Mouse (Mus musculus): ENCODE data around the gene Rtn1. TPM values are rescaled to one million over a fixed set of nuclear protein-coding genes. Genes with fewer than 3 reads are reported as not detected.
A peak's percentile ranks its signal among the peaks of the same experiment; 100 is the strongest.

The Rtn1 gene
- total RNA-seq, 2 experiments from 2014 or later = 1.0 to 1.1 TPM

- DNase-seq = no peak
- intact Hi-C loops (cut with DNase I) = no loop called here
Observed at GRCm38 (mm10) chr12:72287332-72288004, 121.4 kb downstream of the Rtn1 start.

GRCm38 (mm10) chr12:72285366-72286345 lies 123.2 kb downstream of the Rtn1 start:
- intact Hi-C loops (cut with DNase I) = no loop called here
- peak; percentile 8 to 18 for DNase-seq

- intact Hi-C loops (cut with DNase I) = no loop called here
- DNase-seq = no peak
Observed at GRCm38 (mm10) chr12:72284576-72284975, 124.3 kb downstream of the Rtn1 start.

GRCm38 (mm10) chr12:72279129-72279875 lies 129.6 kb downstream of the Rtn1 start:
- intact Hi-C loops (cut with DNase I) = no loop called here
- DNase-seq = no peak

GRCm38 (mm10) chr12:72273721-72274414 lies 135.0 kb downstream of the Rtn1 start:
- DNase-seq = peak; percentile 13 to 52
- intact Hi-C loops (cut with DNase I) = no loop called here

GRCm38 (mm10) chr12:72267614-72268013 lies 141.2 kb downstream of the Rtn1 start:
- intact Hi-C loops (cut with DNase I) = no loop called here
- no peak for DNase-seq

GRCm38 (mm10) chr12:72265261-72266228 lies 143.3 kb downstream of the Rtn1 start:
- no peak for DNase-seq
- intact Hi-C loops (cut with DNase I) = no loop called here

GRCm38 (mm10) chr12:72263213-72264103 lies 145.4 kb downstream of the Rtn1 start:
- intact Hi-C loops (cut with DNase I) = no loop called here
- DNase-seq = no peak

- DNase-seq = no peak
- intact Hi-C loops (cut with DNase I) = no loop called here
Observed at GRCm38 (mm10) chr12:72257000-72257399, 151.9 kb downstream of the Rtn1 start.

GRCm38 (mm10) chr12:72253040-72253439 lies 155.8 kb downstream of the Rtn1 start:
- no peak for DNase-seq
- intact Hi-C loops (cut with DNase I) = no loop called here

GRCm38 (mm10) chr12:72251890-72252445 lies 156.9 kb downstream of the Rtn1 start:
- no peak for DNase-seq
- intact Hi-C loops (cut with DNase I) = no loop called here

GRCm38 (mm10) chr12:72244951-72245350 lies 163.9 kb downstream of the Rtn1 start:
- DNase-seq = no peak
- intact Hi-C loops (cut with DNase I) = no loop called here

GRCm38 (mm10) chr12:72242807-72243206 lies 166.0 kb downstream of the Rtn1 start:
- no peak for DNase-seq
- intact Hi-C loops (cut with DNase I) = no loop called here

- DNase-seq = no peak
- intact Hi-C loops (cut with DNase I) = no loop called here
Observed at GRCm38 (mm10) chr12:72240506-72240905, 168.3 kb downstream of the Rtn1 start.

- DNase-seq = no peak
- intact Hi-C loops (cut with DNase I) = no loop called here
Observed at GRCm38 (mm10) chr12:72239230-72239894, 169.5 kb downstream of the Rtn1 start.

- intact Hi-C loops (cut with DNase I) = no loop called here
Observed at GRCm38 (mm10) chr12:72237251-72237650, 171.6 kb downstream of the Rtn1 start.

GRCm38 (mm10) chr12:72236564-72237011 lies 172.3 kb downstream of the Rtn1 start:
- intact Hi-C loops (cut with DNase I) = no loop called here
- peak; percentile 20 to 34 for DNase-seq

More at GRCm38 (mm10) chr12:72237251-72237650, 171.6 kb downstream of the Rtn1 start:
- DNase-seq = no peak
